Mouse (Mus musculus): ENCODE results near the gene Actl11.

Gene Actl11

DNA sequence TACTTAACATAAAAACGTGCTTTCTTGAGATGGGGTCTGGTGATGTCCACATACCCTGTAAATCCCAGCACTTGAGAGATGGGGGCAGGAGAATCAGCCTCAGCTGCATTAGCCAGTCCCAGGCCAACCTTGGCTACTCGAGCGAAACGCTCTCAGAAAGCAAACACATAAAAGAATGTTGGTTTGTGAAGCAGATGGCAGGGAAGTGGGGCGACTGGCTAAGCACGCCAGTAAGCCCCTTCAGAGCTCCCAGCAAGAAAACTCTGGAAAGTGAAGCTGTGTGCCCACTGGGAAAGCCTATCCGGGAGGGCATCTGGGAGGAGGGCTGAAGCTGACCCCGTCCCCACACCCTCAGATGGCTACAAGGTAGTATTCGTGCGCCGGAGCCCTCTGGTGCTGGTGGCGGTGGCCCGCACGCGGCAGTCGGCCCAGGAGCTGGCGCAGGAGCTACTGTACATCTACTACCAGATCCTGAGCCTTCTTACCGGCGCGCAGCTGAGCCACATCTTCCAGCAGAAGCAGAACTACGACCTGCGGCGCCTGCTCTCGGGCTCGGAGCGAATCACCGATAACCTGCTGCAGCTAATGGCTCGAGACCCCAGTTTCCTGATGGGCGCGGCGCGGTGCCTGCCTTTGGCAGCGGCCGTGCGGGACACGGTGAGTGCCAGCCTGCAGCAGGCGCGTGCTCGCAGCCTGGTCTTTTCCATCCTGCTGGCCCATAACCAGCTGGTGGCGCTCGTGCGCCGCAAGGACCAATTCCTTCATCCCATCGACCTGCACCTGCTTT lies 27.2 kb upstream of the Actl11 start:
- Histone ChIP-seq H3K36me3 (ENCODE audit: insufficient read depth, low read length) (no peaks in the 10 kb centered on the region), H3K9me3 (ENCODE audit: low read length) (no peaks in the 10 kb centered on the region), H3K4me1 (replicated peaks; ENCODE audit: low read depth, low read length) (peaks cover 26% of the 10 kb centered on the region), H3K4me3 (replicated peaks; ENCODE audit: low read length) (peak overlapping the region; percentile 78), H3K27me3 (ENCODE audit: insufficient read depth, low read length) (peaks cover 51% of the 10 kb centered on the region)
- no peak for TF ChIP-seq NANOG (IDR thresholded peaks at IDR 0.05; ENCODE audit: borderline replicate concordance, low read length)
- no peak for TF ChIP-seq POU5F1 (IDR thresholded peaks at IDR 0.05; ENCODE audit: borderline replicate concordance, low read length)
- peak; percentile 29; the same call in 1 of the 2 replicates for TF ChIP-seq CTCF (conservative IDR thresholded peaks at IDR 0.05; ENCODE audit: low read length)

DNA sequence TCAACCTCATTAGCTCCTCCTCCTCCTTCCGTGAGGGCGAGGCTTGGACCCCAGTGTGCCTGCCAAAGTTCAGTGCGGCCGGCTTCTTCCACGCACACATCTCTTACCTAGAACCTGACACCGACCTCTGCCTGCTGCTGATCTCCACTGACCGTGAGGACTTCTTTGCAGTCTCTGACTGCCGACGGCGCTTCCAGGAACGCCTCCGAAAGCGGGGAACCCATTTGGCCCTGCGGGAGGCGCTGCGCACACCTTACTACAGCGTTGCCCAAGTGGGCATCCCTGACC lies 26.7 kb upstream of the Actl11 start:
- H3K36me3 ChIP-seq (ENCODE audit: insufficient read depth, low read length) = no peaks in the 10 kb centered on the region
- H3K9me3 ChIP-seq (ENCODE audit: low read length) = no peaks in the 10 kb centered on the region
- peak overlapping the region; percentile 78 for H3K4me3 ChIP-seq (replicated peaks; ENCODE audit: low read length)
- peaks cover 31% of the 10 kb centered on the region for H3K4me1 ChIP-seq (replicated peaks; ENCODE audit: low read depth, low read length)
- TF ChIP-seq CTCF (conservative IDR thresholded peaks at IDR 0.05; ENCODE audit: low read length) (peak; percentile 21), POU5F1 (IDR thresholded peaks at IDR 0.05; ENCODE audit: borderline replicate concordance, low read length) (no peak), NANOG (IDR thresholded peaks at IDR 0.05; ENCODE audit: borderline replicate concordance, low read length) (no peak)
- H3K27me3 ChIP-seq (ENCODE audit: insufficient read depth, low read length) = peaks cover 52% of the 10 kb centered on the region

DNA sequence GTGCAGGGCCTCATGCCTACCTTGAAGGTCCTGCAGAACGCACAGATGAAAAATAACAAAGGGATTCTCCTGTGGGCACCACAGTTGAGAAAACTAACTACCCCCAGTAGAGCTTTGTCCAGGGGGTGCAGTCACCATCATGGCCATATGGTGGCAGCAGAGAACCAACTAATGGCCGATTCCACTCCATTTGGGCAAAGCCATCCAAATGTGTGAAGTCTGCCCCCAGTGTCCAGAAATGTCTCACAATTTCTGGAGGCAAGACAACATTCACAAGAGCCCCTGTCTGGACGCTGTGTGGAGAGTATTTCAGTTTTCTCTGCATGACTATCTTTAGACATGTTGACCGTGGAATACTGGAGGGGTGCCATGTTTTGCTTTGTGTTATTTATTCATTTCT lies 23.5 kb upstream of the Actl11 start:
- no peak overlapping the region for H3K4me3 ChIP-seq (replicated peaks; ENCODE audit: low read length)
- H3K4me1 ChIP-seq (replicated peaks; ENCODE audit: low read depth, low read length) = peaks cover 55% of the 10 kb centered on the region
- TF ChIP-seq POU5F1 (IDR thresholded peaks at IDR 0.05; ENCODE audit: borderline replicate concordance, low read length) = no peak
- TF ChIP-seq CTCF (conservative IDR thresholded peaks at IDR 0.05; ENCODE audit: low read length) = peak; percentile 89
- peaks cover 68% of the 10 kb centered on the region for H3K27me3 ChIP-seq (ENCODE audit: insufficient read depth, low read length)
- no peaks in the 10 kb centered on the region for H3K36me3 ChIP-seq (ENCODE audit: insufficient read depth, low read length)
- no peaks in the 10 kb centered on the region for H3K9me3 ChIP-seq (ENCODE audit: low read length)

DNA sequence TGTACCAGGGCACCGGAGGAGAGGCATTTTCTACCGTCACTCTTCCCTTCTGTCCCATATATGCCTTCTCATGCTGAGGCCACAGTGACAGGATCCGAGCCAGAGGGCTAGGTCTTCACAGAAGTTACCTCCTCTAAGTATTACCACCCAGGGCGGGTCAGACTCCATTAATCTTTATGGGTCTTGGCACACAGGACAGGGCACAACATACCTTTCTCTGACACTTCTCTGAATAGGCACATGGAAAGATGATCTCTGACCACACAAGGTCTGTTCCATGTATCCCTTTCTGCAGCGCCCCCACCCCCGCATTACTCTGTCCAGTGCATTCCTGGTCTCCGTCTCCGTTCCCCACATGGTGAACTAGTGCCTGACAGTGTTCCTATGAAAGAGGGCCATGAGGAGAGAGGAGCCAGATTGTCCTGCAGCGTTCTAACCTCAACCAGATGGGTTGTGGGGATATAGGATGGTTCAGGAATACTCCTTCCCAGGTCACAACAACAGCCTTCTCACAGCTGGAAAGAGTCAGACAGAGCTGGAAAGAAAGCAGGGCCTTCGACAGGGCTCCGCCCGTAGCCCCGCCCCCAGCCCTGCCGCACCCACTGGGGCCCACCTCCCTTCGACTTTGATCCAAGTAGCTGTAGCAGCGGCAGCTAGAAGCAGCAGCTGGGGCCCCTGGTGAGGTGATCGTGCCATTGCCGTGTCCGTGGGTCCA lies 21.9 kb upstream of the Actl11 start, which contains the start of gene Mst1r:
Gene Mst1r, plus strand, starts transcription at position 622 of the 715 bp plus-strand sequence.
- H3K4me1 ChIP-seq (replicated peaks; ENCODE audit: low read depth, low read length) = peaks cover 42% of the 10 kb centered on the region
- no peaks in the 10 kb centered on the region for H3K9me3 ChIP-seq (ENCODE audit: low read length)
- TF ChIP-seq POU5F1 (IDR thresholded peaks at IDR 0.05; ENCODE audit: borderline replicate concordance, low read length) (no peak), NANOG (IDR thresholded peaks at IDR 0.05; ENCODE audit: borderline replicate concordance, low read length) (no peak), CTCF (conservative IDR thresholded peaks at IDR 0.05; ENCODE audit: low read length) (no peak)
- H3K27me3 ChIP-seq (ENCODE audit: insufficient read depth, low read length) = peaks cover 55% of the 10 kb centered on the region
- peak within 1 kb of the TSS; percentile 77 for H3K4me3 ChIP-seq (replicated peaks; ENCODE audit: low read length)
- H3K36me3 ChIP-seq (ENCODE audit: insufficient read depth, low read length) = no peaks in the 10 kb centered on the region

DNA sequence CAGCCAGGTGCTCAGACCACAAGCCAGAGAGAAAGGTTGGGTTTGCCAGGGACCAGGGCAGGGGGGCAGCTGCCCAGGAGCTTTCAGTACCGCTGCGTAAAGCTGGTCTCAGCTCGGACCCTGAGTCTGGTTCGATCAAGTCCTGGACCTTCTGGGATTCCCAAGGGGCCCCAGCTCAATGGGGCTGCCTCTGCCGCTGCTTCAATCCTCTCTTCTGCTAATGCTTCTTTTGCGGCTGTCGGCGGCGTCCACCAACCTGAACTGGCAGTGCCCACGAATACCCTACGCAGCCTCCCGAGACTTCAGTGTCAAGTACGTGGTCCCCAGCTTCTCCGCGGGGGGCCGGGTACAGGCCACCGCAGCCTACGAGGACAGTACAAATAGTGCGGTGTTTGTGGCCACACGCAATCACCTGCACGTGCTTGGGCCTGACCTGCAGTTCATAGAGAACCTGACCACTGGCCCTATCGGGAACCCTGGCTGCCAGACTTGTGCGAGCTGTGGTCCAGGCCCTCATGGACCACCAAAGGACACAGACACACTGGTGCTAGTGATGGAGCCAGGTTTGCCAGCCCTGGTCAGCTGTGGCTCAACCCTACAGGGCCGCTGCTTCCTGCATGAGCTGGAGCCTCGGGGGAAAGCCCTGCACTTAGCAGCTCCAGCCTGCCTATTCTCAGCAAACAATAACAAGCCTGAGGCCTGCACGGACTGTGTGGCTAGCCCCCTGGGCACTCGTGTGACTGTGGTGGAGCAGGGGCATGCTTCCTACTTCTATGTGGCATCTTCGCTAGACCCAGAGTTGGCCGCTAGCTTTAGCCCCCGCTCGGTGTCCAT lies 21.1 kb upstream of the Actl11 start:
- H3K27me3 ChIP-seq (ENCODE audit: insufficient read depth, low read length) = peaks cover 48% of the 10 kb centered on the region
- peak overlapping the region; percentile 77 for H3K4me3 ChIP-seq (replicated peaks; ENCODE audit: low read length)
- no peaks in the 10 kb centered on the region for H3K36me3 ChIP-seq (ENCODE audit: insufficient read depth, low read length)
- H3K9me3 ChIP-seq (ENCODE audit: low read length) = no peaks in the 10 kb centered on the region
- TF ChIP-seq POU5F1 (IDR thresholded peaks at IDR 0.05; ENCODE audit: borderline replicate concordance, low read length) = no peak
- TF ChIP-seq NANOG (IDR thresholded peaks at IDR 0.05; ENCODE audit: borderline replicate concordance, low read length) = no peak
- TF ChIP-seq CTCF (conservative IDR thresholded peaks at IDR 0.05; ENCODE audit: low read length) = no peak
- peaks cover 35% of the 10 kb centered on the region for H3K4me1 ChIP-seq (replicated peaks; ENCODE audit: low read depth, low read length)

DNA sequence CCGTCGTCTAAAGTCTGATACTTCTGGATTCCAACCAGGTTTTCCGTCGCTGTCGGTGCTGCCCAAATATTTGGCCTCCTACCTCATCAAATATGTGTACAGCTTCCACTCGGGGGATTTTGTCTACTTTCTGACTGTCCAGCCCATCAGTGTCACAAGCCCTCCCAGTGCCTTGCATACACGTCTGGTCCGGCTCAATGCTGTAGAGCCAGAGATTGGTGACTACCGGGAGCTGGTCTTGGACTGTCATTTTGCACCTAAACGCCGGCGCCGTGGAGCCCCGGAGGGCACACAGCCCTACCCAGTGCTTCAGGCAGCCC lies 20.5 kb upstream of the Actl11 start:
- Histone ChIP-seq H3K36me3 (ENCODE audit: insufficient read depth, low read length) (no peaks in the 10 kb centered on the region), H3K4me1 (replicated peaks; ENCODE audit: low read depth, low read length) (peaks cover 34% of the 10 kb centered on the region), H3K9me3 (ENCODE audit: low read length) (no peaks in the 10 kb centered on the region), H3K27me3 (ENCODE audit: insufficient read depth, low read length) (peaks cover 47% of the 10 kb centered on the region), H3K4me3 (replicated peaks; ENCODE audit: low read length) (peak overlapping the region; percentile 77; the same call in 1 of the 2 replicates)
- no peak for TF ChIP-seq CTCF (conservative IDR thresholded peaks at IDR 0.05; ENCODE audit: low read length)
- TF ChIP-seq POU5F1 (IDR thresholded peaks at IDR 0.05; ENCODE audit: borderline replicate concordance, low read length) = no peak
- TF ChIP-seq NANOG (IDR thresholded peaks at IDR 0.05; ENCODE audit: borderline replicate concordance, low read length) = no peak

DNA sequence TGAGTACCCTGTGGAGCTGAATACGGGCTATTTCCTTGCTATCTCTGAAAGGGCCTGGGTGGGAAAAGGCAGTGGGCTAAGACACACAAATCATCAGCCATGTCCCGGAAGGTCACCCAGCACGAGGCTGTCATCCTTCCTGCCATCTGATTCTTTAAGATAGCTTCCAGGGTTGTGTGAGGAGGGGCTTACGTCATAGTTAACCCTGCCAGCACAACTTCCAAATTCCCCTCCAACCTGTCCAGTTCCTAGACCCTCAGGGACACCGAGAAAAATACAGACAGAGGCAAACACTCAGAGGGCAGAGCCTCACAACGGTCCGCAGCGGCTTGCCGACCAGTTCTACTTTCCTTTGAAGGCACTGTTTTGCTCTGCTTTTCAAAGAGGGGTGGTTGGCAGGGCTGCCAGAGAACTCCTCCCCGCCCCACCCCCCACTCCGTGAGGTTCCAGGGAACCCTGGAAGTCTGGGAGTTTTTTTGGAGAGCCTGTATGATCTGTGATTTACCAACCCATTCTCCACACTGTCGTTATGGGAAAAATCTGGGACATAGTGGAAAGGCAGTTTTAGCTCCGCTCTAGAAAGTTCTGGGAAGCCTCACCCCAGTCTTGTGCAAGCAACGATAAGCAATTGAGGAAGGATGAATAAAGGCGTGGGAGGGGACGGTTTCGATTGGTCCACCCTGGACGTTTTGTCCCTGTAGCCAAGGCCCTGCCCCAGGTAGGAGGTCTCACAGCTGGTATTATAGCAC lies 19.7 kb upstream of the Actl11 start:
- TF ChIP-seq CTCF (conservative IDR thresholded peaks at IDR 0.05; ENCODE audit: low read length) (no peak), NANOG (IDR thresholded peaks at IDR 0.05; ENCODE audit: borderline replicate concordance, low read length) (no peak), POU5F1 (IDR thresholded peaks at IDR 0.05; ENCODE audit: borderline replicate concordance, low read length) (no peak)
- H3K36me3 ChIP-seq (ENCODE audit: insufficient read depth, low read length) = no peaks in the 10 kb centered on the region
- no peak overlapping the region for H3K4me3 ChIP-seq (replicated peaks; ENCODE audit: low read length)
- no peaks in the 10 kb centered on the region for H3K9me3 ChIP-seq (ENCODE audit: low read length)
- peaks cover 34% of the 10 kb centered on the region for H3K4me1 ChIP-seq (replicated peaks; ENCODE audit: low read depth, low read length)
- H3K27me3 ChIP-seq (ENCODE audit: insufficient read depth, low read length) = peaks cover 49% of the 10 kb centered on the region

All from E14TG2a.4 (cell line).